Mouse (Mus musculus) thymus, postnatal 14 days (tissue): ENCODE results near the gene Fam184b.

Experiments used
- DNase-seq: peaks from one replicate; pipeline ENCODE4 v3.0.0; 2021

Fam184b gene

DNA sequence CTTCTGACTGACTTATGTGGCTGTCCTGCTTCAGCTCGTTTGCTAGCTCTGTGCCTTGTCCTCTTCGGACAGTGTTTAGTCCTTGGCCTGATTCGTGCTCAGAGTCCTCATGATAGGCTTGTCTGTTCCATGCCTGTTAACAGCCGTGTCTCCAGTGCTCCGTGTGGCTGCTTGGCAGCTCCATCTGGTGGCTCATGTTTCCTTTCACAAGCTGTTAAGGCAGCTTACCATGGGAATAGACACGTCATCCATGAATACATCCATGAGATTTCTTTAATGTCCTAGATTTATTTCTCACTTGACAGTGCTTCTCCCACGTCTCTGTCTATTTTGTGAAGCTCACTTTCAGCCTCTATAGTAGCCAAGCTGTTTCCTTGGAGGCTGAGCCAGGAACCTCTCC is 129.3 kb downstream of the Fam184b start:
- DNase-seq = no peak

DNA sequence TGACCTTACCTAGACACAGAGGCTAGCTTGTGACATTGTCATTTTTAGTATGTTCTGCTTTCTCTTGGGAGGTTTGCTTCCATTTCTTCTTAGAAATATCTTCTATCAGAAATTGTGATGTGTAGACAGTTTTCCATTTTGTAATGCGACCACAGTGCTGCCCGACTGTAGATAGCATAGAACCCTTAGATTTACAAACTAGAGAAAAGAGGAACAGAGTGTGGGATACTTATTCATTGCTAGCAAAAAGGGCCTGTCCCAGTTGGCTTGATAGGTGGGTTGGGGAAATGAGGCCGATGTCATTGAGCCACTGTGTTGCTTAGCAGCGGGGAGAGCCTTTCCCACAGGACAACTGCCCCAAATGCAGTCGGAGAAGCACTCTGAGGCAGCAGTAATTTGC is 141.8 kb downstream of the Fam184b start:
- DNase-seq = no peak

DNA sequence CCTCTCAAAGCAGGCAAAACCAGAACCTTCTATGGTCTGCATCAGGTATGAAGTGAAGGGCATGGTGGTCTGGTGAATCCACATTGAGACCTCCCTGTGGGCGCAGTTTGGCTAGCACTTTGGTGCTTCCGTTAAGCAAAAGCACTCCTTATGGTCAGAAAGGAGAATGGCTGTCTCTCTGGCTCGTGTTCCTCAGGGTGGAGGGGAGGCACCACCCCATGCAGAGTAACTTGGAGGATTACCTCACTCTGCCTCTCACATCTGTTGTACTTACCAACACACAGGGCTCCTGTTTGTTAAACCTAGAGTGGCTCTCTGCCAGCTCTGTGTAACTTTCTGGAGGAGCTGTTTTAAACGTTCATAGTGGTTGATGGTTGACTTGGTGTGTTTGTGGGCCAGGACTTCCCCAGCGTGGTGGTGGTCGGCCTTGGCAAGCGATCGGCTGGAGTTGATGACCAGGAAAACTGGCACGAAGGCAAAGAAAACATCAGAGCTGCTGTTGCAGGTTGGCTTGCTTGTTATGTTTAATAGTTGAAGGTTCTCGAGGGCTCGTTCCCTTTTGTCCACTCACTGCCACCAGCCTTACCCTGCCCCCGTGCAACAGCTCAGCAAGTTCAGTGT is 142.4 kb downstream of the Fam184b start:
- no peak for DNase-seq

- no peak for DNase-seq
Observed at GRCm38 (mm10) chr5:45496479-45496878, 142.9 kb downstream of the Fam184b start.

DNA sequence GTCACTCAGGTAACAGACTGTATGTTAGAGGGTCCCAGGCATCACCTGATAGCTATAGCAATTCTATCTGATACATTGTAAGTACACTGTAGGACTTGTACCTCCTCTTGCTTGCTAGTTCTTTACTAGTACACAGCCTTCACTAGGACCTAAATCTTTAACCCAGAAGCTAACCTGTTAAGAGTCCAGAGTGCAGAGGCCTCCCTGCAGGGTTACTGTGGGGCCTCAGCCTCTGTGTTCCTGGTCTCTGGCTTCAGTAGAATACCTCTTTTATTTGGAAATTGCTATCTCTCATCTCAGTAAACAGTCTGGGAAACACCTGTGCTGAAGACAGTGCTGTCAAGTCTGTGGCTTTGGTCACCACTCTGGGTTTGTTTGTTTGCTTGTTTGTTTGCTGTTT is 143.4 kb downstream of the Fam184b start:
- no peak for DNase-seq

GRCm38 (mm10) chr5:45495429-45495975 is 143.9 kb downstream of the Fam184b start:
- no peak for DNase-seq

DNA sequence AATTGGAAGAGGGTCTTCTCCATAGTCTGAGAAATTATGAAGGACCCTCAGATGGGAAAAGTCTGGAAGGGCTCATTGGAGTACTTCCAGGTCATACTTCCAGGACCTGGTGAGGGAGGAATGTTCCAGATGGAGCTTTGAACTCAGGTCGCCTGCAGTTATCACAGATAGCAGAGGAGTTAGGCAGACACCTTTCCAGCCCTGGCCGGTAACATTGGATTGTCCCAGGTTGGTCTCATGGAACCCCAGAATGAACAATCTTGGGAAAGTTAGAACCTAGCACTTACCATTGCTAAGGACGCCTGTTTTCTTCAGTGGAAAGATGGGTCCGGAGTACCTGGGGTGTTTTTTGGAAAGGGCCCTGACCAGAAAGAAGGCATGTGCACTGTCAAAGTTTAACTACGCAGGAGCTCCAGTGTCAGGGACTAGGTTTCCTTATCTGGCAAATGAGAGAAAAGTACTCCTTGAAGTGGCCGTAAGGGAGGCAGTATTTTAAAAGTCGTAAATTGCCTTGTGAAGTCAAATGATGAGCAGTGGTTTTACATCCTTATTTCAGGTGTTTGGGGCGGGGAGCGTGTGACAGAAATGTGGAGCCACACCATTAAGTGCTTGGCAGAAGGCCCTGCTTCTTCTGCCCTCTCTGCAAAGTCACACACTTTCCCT is 145.2 kb downstream of the Fam184b start:
- no peak for DNase-seq

GRCm38 (mm10) chr5:45493191-45494092 is 146.0 kb downstream of the Fam184b start, which contains the start of gene Lap3:
Gene Lap3, plus strand, starts transcription at chr5:45493374.
- DNase-seq = peak; percentile 99

GRCm38 (mm10) chr5:45491776-45492175 is 147.6 kb downstream of the Fam184b start:
- no peak for DNase-seq

DNA sequence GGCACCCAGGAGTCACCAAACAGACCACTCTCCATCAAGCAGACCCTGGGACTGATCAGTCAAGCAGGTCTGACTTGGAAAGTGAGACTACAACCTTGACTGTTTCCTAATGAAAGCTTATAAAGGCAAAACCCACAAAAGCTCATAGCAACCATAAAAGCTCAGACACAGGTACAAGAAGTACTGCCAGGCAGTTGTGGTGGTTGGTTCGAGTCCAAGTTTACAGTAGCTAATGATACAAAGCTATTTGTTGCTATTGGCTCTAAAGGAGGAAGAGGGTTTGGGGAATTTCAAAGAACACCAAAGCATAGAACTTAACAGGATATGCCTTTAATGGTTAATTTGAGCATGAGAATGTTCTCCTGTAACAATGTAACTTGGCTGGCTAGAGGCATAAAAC is 155.8 kb downstream of the Fam184b start:
- no peak for DNase-seq

DNA sequence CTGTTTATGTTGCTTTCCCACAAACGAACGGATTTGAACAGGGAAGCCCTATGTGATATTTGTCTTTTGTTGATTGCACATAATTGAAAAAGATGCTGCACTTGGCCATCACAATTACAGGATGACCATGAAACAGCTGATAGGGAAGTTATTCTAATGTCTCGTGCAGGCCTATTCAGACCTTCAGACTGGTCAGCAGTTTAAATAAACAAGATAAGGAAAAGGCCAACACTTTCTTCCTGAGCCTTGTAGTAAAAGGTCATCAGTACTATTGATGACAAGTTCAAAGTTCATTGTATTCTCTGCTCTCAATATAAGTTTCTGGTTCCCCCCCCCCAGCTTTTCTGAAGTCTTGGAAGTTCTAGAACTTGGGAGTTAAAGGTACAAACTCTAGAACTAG is 156.8 kb downstream of the Fam184b start:
- DNase-seq = no peak

DNA sequence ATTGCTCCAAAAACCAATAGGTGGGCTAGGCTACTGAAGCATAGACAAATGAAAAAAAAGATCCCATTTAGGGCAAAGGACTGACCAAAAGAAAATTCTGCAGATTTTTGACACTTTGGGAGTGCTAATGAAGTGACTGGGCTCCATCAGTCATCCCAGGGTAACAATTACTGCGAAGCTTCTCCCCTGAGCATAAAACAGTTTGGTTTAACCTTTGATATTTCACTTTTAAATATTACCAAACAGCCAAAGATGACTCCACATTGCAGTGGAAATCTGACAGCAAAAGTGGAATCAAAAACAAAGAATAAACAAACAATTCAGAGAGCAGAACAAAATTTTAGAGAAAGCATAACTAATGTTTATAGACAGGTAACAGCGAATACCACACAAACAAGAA is 158.3 kb downstream of the Fam184b start:
- DNase-seq = no peak

DNA sequence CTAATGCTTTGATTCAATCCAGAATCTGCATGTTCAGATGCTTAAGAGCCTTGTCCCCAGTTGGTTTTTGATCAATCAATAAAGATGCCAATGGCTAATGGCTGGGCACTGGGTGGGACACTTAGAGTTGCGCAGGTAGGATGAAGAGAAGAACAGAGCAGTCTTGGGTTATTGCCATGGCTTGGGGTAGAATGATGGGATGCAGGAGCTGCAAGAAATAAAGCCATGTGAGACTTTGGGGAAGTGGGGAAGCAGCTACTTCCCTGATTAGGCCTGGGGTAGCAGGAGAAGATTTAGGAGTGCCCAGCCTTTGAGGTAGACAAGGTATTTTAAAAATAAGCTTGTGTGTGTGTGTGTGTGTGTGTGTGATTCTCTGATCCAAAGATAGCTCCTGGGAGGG is 159.3 kb downstream of the Fam184b start:
- DNase-seq = no peak
